Mouse (Mus musculus): Measurements from ENCODE around the gene Rerg. TPM values are rescaled to one million over a fixed set of nuclear protein-coding genes. Genes with fewer than 3 reads are reported as not detected.

The Rerg gene
- polyA plus RNA-seq, 1 experiment from 2014 or later = 0.88 TPM

- WGBS = 85% methylated on average over 5 of the region's 5 CpGs
Observed at GRCm38 (mm10) chr6:137011187-137011586, 159.1 kb downstream of the Rerg start.

More at GRCm38 (mm10) chr6:137011187-137011586, 159.1 kb downstream of the Rerg start:
- Histone ChIP-seq H3K4me2 (ENCODE audit: low read depth) (no peak overlapping the region), H3K4me3 (ENCODE audit: low read depth, low read length) (no peak overlapping the region), H3K9ac (ENCODE audit: low read length) (no peak overlapping the region), H3K36me3 (ENCODE audit: control insufficient read depth, insufficient read depth, low read length) (no peaks in the 10 kb centered on the region), H3K9me3 (ENCODE audit: control insufficient read depth, low read length) (no peaks in the 10 kb centered on the region), H3K4me1 (ENCODE audit: control insufficient read depth, insufficient read depth, low read length) (no peaks in the 10 kb centered on the region), H3K27ac (ENCODE audit: low read depth, low read length) (no peak overlapping the region), H3K27me3 (ENCODE audit: control insufficient read depth, insufficient read depth, low read length) (no peaks in the 10 kb centered on the region)
- DNase-seq (ENCODE audit: low spot score) (no peak), ATAC-seq (ENCODE audit: insufficient read depth, low FRiP score, low TSS enrichment) (no peak)

Other genes starting within 250 kb of the Rerg start
- gene Erp27, start 248.3 kb downstream of the Rerg start, polyA plus RNA-seq (2014; fragmentation: Nextera tagmentation; extraction: Ambion mirVana) = 0.23 and 0.50 TPM in 2 replicates
- not detected in 2 replicates for gene Pde6h, start 246.7 kb downstream of the Rerg start, polyA plus RNA-seq (2014; fragmentation: Nextera tagmentation; extraction: Ambion mirVana)
- 27.2 and 29.7 TPM in 2 replicates for gene Arhgdib, start 228.6 kb downstream of the Rerg start, polyA plus RNA-seq (2014; fragmentation: Nextera tagmentation; extraction: Ambion mirVana)
- gene Ptpro, start 81.8 kb upstream of the Rerg start, polyA plus RNA-seq (2014; fragmentation: Nextera tagmentation; extraction: Ambion mirVana) = 15.9 and 18.5 TPM in 2 replicates

Data from neural tube, embryonic 11.5 days (tissue).